Mouse (Mus musculus): ENCODE measurements around the gene Dynlt1c.
"Not testable (repeated sequence)": the region's sequence is repeated elsewhere in the genome, so short reads cannot be mapped to it uniquely, and the experiment has no call there.

The Dynlt1c gene

DNA sequence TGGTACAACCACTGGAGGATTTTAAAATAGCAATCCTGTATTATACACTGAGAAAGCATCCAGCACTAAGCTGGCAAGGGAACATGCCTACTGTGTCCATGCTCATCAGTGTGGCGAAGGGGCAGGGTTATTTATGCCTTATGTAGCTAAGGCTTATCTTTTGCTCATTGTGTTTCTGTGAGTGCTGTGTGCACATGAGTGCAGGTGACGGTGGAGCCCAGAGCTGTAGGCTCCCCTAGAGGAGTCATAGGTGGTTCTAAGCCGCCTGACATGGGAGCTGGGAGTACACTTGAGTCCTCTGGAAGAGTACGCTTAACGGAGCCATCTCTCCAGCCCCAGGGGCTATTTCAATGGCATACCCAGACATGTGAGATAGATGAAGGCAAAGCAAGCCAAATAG, 17.8 kb downstream of the Dynlt1c start:
- not testable (repeated sequence) for DNase-seq (ENCODE audit: low spot score)

DNA sequence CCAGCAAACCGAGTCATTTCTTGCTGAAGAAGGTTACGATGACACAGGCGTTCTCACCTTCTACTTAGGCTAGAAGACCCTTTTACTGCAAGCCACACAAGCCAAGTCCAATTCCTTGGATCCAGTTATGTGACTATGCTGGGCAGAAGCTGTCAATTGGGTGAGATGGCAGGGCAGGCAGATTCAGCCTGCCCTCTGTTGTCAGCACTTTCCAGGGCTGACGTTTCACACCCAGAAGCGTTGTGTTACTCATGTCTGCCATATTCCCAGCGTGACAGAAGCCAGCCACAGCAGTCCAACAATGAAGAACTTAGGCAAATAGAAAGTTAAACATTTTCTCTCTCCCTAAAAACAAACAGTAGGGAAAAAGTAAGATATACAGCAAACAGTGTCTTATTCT, 18.6 kb downstream of the Dynlt1c start:
- not testable (repeated sequence) for DNase-seq (ENCODE audit: low spot score)

- not testable (repeated sequence) for DNase-seq (ENCODE audit: low spot score)
These were observed 19.4 kb downstream of the Dynlt1c start for GRCm38 (mm10) chr17:6620730-6621451.

- not testable (repeated sequence) for DNase-seq (ENCODE audit: low spot score)
These were observed 20.5 kb downstream of the Dynlt1c start for GRCm38 (mm10) chr17:6621976-6622375.

GRCm38 (mm10) chr17:6624926-6625558, 23.6 kb downstream of the Dynlt1c start:
- not testable (repeated sequence) for DNase-seq (ENCODE audit: low spot score)

DNA sequence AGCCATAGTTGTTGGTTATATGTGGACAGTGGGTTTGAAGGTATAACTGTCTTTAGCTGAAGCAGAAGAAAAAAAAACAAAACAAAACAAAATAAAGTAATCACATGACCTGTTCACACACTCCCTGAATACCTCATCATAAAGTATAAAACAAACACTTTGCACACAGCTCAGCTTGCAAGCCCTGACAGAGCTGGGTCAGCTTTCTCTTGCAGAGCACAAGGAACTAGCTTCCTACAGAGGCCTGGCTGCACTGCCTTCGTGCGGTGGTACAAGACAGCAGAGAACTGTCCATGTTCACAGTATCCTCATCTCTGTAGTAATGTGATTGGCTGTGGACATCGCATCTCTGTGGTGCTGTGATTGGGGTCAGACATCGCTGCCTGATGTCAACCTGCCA, 28.9 kb downstream of the Dynlt1c start:
- DNase-seq (ENCODE audit: low spot score), result not testable (repeated sequence)

GRCm38 (mm10) chr17:6632850-6633249, 31.4 kb downstream of the Dynlt1c start:
- DNase-seq (ENCODE audit: low spot score), result not testable (repeated sequence)

DNA sequence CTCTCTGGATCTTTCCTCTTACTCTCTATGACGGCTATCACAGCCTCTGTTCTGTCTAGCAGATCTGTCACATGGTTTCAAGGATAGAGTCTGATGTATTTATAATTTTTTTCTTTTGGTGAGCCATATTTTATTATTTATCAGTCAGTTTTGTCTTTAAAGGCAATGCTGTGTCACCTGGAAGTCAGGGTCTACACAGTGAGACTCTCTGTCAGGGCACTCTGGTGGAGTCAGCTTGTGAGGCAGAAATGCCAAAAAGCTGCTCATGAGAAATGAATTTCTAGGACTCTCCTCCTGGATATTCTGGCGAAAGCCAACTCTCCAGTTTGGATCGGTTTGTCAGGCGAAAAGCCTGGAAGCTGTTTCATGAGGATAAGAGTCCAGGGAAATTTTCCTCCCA, 34.3 kb downstream of the Dynlt1c start:
- not testable (repeated sequence) for DNase-seq (ENCODE audit: low spot score)

DNA sequence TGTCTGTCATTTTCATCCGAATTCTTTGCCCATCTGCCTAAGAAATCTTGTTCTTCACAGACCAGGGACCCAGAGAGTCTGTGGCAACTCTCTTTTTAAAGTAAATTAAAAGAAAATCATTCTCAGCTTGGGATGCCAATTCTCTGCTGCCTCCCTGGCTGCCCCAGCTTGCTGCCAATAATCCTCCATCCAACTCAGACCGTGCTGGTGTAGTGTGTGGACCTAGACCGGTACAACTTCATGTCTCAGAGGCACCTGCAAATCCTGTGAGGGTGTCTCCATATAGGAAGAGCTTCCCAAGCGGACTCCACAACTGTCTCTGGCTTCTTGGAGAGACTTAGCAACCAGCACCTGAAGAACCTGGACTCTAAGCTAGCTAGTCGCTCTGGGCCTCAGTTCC, 35.4 kb downstream of the Dynlt1c start:
- DNase-seq (ENCODE audit: low spot score), result no peak

DNA sequence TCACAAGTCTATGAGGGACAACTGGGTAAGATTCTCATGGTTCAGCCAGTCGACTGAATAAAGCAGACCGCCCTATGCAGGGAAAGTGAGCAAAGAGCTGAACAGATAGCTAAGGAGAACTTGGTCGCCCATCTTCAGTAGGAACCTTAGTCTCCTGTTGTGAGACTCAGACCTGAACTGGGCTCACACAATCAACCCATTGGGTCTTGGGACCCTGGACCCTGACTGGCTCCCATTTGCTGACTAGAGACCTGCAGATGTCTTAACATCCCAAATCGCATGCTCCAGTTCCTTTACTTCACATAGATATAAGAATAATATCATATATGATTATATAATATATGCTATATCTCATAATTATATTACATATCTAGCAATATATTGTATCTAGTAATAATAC, 36.0 kb downstream of the Dynlt1c start:
- DNase-seq (ENCODE audit: low spot score), result not testable (repeated sequence)

DNA sequence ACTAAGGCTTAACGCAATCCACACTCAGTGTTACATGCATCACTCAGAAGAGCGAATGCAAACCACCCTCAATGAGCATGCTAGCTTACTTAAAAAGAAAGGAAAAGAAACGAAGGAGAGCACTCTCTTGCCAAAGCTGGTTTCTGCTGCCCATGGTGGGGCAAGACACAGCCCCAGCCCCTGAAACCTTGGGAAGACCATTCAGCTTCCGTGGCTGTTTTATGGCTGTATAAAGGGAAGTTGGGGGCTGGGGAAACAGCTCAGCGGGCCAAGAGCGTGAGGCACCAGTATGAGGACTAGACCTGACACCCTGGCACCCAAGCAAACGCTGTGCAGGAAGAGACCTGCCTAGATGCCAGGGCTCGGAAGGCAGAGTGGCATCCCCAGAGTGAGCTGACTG, 37.0 kb downstream of the Dynlt1c start:
- not testable (repeated sequence) for DNase-seq (ENCODE audit: low spot score)

- DNase-seq (ENCODE audit: low spot score), result not testable (repeated sequence)
These were observed 38.0 kb downstream of the Dynlt1c start for GRCm38 (mm10) chr17:6639486-6639885.

DNA sequence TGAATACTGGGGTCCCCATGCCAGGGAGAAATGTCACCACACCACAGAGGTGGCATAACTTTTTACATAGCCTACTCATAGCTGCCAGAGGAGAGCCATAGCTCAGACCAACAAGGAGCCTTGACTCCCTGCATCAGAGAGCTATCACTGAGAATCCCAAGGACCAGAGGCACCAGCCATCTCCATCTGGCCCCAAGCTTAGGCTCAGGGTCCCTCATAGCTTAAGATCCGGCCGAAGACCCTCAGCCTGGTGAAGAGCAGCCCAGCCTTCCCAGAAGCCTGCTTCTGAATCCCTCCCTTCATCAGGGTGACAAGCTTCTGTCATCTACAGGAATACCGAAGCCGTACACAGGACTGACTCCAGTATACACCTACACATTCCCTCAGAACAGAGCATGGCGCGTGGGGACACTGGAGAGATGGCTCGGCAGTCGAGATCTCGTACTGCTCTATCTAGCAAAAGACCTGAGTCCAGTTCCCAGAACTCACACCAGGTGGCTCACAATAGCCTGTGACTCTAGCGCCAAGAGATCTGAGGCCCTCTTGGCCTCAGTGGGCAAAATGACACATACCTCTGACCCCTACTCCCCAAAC, 38.7 kb downstream of the Dynlt1c start:
- DNase-seq (ENCODE audit: low spot score), result not testable (repeated sequence)

DNA sequence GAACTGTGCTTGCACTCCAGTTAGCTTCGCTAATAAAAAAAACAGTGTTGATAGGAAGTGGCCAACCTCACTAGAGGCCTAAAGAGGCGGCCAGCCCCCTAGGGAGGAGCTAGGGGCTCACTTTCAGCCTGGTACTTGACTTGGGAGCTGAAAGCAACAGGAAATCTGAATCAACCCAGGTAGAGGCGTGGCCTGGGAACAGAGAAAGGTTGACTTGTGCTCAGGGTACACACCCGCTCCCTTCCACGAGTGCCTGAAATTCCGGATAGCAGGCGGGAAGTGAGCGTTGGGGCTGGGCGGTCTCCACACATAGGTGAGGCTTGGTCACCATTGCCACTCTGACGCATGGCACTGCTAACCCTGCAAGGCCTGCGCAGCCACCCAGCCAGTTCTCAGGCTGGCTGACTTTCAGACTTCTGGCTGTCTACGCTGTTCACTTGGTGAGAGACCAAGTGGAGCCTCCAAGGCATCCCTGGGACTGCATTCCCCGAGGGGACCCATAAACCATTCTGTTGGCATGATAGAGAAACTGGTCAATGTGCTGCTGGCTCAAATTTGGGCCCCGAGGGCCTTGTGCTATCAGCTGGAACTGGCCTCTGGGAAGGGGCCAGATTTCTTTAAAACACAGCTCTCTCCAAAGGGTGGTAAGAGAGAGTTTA, 39.4 kb downstream of the Dynlt1c start:
- not testable (repeated sequence) for DNase-seq (ENCODE audit: low spot score)

GRCm38 (mm10) chr17:6644210-6644609, 42.7 kb downstream of the Dynlt1c start:
- DNase-seq (ENCODE audit: low spot score), result not testable (repeated sequence)

- not testable (repeated sequence) for DNase-seq (ENCODE audit: low spot score)
These were observed 43.2 kb downstream of the Dynlt1c start for GRCm38 (mm10) chr17:6644673-6645072.

GRCm38 (mm10) chr17:6645668-6646067, 44.2 kb downstream of the Dynlt1c start:
- not testable (repeated sequence) for DNase-seq (ENCODE audit: low spot score)

GRCm38 (mm10) chr17:6646841-6647240, 45.4 kb downstream of the Dynlt1c start:
- DNase-seq (ENCODE audit: low spot score), result not testable (repeated sequence)

DNA sequence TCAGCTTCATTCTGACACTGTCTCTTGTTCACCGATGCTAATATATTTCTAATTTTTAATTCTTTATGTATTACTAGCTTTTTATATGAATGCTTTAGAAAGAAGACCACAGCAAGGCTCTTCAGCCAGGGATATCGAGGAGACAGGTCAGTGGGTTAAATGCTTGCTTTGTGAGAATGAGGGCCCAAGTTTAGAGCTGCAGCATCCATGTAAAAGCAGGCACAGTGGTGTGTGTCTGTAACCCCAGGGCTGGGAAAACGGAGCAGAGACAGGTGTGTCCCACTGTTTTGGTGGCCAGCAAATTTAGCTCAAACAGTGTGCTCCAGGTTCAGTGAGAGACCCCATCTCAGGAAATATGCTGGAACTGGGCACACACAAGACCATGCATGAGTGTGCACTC, 46.0 kb downstream of the Dynlt1c start:
- not testable (repeated sequence) for DNase-seq (ENCODE audit: low spot score)

- not testable (repeated sequence) for DNase-seq (ENCODE audit: low spot score)
These were observed 49.6 kb downstream of the Dynlt1c start for GRCm38 (mm10) chr17:6650904-6651565.

- not testable (repeated sequence) for DNase-seq (ENCODE audit: low spot score)
These were observed 52.0 kb downstream of the Dynlt1c start for GRCm38 (mm10) chr17:6653341-6653946.

Data from testis, postnatal 14 days (tissue).